Mouse (Mus musculus) liver, embryonic 14.5 days (tissue): Measurements from ENCODE around the gene Npas4. TPM values are rescaled to one million over a fixed set of nuclear protein-coding genes. Genes with fewer than 3 reads are reported as not detected.
"Not testable (repeated sequence)": the region's sequence is repeated elsewhere in the genome, so short reads cannot be mapped to it uniquely, and the experiment has no call there.

Experiments
- ATAC-seq: fragments of 200-750 bp; cut with Nextera tagmentation; 2 replicates; pipeline ENCODE4 v1.8.0; 2017; ENCODE audit warnings: moderate number of reproducible peaks, mild to moderate bottlenecking, moderate library complexity; ENCODE audit not compliant: insufficient read depth
- DNase-seq, 3 experiments: peaks; one replicate each; pipeline ENCODE4 v3.0.0-alpha.2; 2012 to 2013; ENCODE audit warnings: low read depth in 3 of 3, low spot score in 3 of 3
- H3K27ac ChIP-seq: fragments of 300-500 bp; sonication (generic); 2 replicates; pipeline ENCODE4 v1.5.1; 2014; ENCODE audit warnings: moderate library complexity, mild to moderate bottlenecking, control low read depth, inconsistent platforms
- H3K27me3 ChIP-seq: fragments of 300-500 bp; sonication (generic); 2 replicates; pipeline ENCODE4 v1.6.1; 2014; ENCODE audit warnings: mild to moderate bottlenecking, low read length, moderate library complexity; ENCODE audit not compliant: control insufficient read depth, insufficient read depth
- H3K36me3 ChIP-seq: fragments of 300-500 bp; sonication (generic); replicated peaks from 2 replicates; pipeline ENCODE4 v1.6.1; 2014; ENCODE audit warnings: low read depth; ENCODE audit not compliant: control insufficient read depth, insufficient read depth
- H3K4me1 ChIP-seq, 2 experiments: fragments of 200-500 bp in 1 of 2; fragments of 300-500 bp in 1 of 2; sonication (generic) in 1 of 2; replicated peaks; 2 replicates each; pipeline ENCODE4 v1.6.1; 2012 to 2014; ENCODE audit warnings: antibody characterized with exemption in 1 of 2, inconsistent platforms in 1 of 2, low read length in 1 of 2; ENCODE audit not compliant: control insufficient read depth in 2 of 2, insufficient read depth in 2 of 2
- H3K4me2 ChIP-seq: fragments of 300-500 bp; sonication (generic); 2 replicates; pipeline ENCODE4 v1.6.1; 2014; ENCODE audit warnings: low read depth, mild to moderate bottlenecking, control low read depth, moderate library complexity
- H3K4me3 ChIP-seq, 2 experiments: fragments of 200-500 bp in 1 of 2; fragments of 300-500 bp in 1 of 2; sonication (generic) in 1 of 2; 2 replicates each; pipeline ENCODE4 v1.5.1; 2012 to 2014; ENCODE audit warnings: low read depth in 2 of 2, low read length in 2 of 2, mild to moderate bottlenecking in 2 of 2, control low read depth in 1 of 2, inconsistent platforms in 1 of 2, moderate library complexity in 1 of 2; ENCODE audit not compliant: insufficient read depth in 1 of 2
- H3K9ac ChIP-seq: fragments of 300-500 bp; sonication (generic); replicated peaks from 2 replicates; pipeline ENCODE4 v1.6.1; 2014; ENCODE audit warnings: mild to moderate bottlenecking, control low read depth, moderate library complexity
- H3K9me3 ChIP-seq: fragments of 300-500 bp; sonication (generic); 2 replicates; pipeline ENCODE4 v1.6.1; 2016; ENCODE audit warnings: low read length, mixed read lengths; ENCODE audit not compliant: control insufficient read depth
- CTCF ChIP-seq: IDR thresholded peaks from 2 replicates; pipeline ENCODE4 v1.5.1; 2016; ENCODE audit warnings: antibody characterized with exemption, low read depth, control low read depth
- EP300 ChIP-seq: IDR thresholded peaks from 2 replicates; pipeline ENCODE4 v1.6.1; 2016; ENCODE audit warnings: antibody characterized with exemption, low read depth
- WGBS: fragments of 180-500 bp; shearing (Covaris S2); extraction: QIAGEN DNeasy Blood & Tissue Kit; methylation state at CpG from one replicate; pipeline ENCODE4 v1.1.7; 2014; ENCODE audit not compliant: insufficient replicate concordance; 5-methylcytosine and 5-hydroxymethylcytosine counted together
- polyA plus RNA-seq, 2 experiments: library from polyadenylated mRNA; depleted of rRNA in 1 of 2; stranded (reverse) in 1 of 2; unstranded in 1 of 2; fragments of >200 nt; fragmentation: Nextera tagmentation in 1 of 2; extraction: Ambion mirVana in 1 of 2; gene quantifications; 2 replicates each; pipeline versions ENCODE4 v1.2.1 to v1.2.3; 2012 to 2014

The Npas4 gene
- polyA plus RNA-seq, 2 experiments: 0.12 TPM; not detected in 1

DNA sequence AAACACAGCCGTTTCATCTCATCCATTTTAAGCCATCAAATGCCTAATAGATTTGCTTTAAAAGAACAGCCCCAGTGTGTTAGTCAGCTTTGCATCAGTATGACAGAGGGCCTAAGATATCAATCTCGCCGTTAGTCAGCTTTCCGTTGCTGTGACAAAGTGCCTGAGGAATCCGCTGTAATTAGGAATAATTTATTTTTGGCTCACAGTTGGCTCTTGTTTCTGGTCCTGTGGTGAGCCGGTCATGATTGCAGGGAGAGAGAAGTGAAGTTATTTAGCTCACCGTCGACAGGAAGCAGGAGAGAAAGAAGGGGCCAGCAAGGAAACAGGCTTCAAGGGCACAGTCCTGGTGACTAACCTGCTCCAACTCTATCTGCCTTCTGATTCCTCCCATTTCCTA, 23.0 kb upstream of the Npas4 start:
- DNase-seq (no peak), ATAC-seq (no peak)
- no peak for TF ChIP-seq CTCF
- no peak for TF ChIP-seq EP300
- Histone ChIP-seq H3K9me3 (no peaks in the 10 kb centered on the region), H3K36me3 (no peaks in the 10 kb centered on the region), H3K4me3 (no peak overlapping the region), H3K4me1 (no peaks in the 10 kb centered on the region), H3K27me3 (no peaks in the 10 kb centered on the region), H3K27ac (no peak overlapping the region), H3K9ac (no peak overlapping the region), H3K4me2 (no peak overlapping the region)
- WGBS: 34% methylated on average over 8 of the region's 8 CpGs

DNA sequence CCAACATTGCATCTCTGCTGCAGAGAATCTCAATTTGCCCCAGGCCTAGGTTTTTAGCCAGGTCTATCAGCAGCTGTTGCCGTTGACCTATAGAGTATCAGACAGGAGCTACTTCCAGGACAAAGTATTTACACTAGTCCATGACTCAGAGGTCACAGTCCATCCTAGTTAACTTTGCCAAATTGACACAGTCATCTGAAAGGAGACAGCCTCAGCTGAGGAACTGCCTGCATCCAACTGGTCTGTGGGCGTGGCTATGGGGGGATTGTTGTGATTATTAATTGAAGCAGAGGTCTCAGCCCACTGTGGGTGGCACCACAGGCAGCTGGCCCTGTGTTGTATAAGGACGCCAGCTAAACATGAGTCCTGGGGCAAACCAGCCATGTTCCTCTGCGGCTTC, 14.8 kb upstream of the Npas4 start:
- no peak for ATAC-seq

DNA sequence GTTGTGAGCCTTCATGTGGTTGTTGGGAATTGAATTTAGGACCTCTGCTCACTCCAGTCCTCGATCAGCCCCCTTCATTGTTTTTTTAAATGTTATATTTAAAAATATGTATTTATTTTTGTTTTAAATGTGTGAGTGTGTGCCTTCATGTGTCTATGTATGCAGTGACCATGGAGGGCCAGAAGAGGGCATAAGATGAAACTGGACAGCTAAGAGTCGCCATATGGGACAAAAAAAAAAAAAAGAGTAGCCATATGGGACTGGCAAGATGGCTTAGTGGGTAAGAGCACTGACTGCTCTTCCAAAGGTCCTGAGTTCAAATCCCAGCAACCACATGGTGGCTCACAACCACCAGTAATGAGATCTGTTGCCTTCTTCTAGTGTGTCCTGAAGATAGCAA, 13.5 kb upstream of the Npas4 start:
- not testable (repeated sequence) for H3K9me3 ChIP-seq, H3K4me2 ChIP-seq, H3K4me1 ChIP-seq, DNase-seq, ATAC-seq, H3K36me3 ChIP-seq, H3K9ac ChIP-seq, H3K27ac ChIP-seq, H3K27me3 ChIP-seq, H3K4me3 ChIP-seq
- 30% methylated on average over 2 of the region's 2 CpGs for WGBS

More for the DNA sequence above, 14.8 kb upstream of the Npas4 start:
- Histone ChIP-seq H3K27ac (no peak overlapping the region), H3K36me3 (no peaks in the 10 kb centered on the region), H3K9me3 (no peaks in the 10 kb centered on the region), H3K27me3 (no peaks in the 10 kb centered on the region), H3K4me2 (no peak overlapping the region), H3K9ac (no peak overlapping the region), H3K4me3 (no peak overlapping the region), H3K4me1 (no peaks in the 10 kb centered on the region)
- 55% methylated on average over 4 of the region's 4 CpGs for WGBS
- no peak for DNase-seq
- TF ChIP-seq CTCF (no peak), EP300 (no peak)

DNA sequence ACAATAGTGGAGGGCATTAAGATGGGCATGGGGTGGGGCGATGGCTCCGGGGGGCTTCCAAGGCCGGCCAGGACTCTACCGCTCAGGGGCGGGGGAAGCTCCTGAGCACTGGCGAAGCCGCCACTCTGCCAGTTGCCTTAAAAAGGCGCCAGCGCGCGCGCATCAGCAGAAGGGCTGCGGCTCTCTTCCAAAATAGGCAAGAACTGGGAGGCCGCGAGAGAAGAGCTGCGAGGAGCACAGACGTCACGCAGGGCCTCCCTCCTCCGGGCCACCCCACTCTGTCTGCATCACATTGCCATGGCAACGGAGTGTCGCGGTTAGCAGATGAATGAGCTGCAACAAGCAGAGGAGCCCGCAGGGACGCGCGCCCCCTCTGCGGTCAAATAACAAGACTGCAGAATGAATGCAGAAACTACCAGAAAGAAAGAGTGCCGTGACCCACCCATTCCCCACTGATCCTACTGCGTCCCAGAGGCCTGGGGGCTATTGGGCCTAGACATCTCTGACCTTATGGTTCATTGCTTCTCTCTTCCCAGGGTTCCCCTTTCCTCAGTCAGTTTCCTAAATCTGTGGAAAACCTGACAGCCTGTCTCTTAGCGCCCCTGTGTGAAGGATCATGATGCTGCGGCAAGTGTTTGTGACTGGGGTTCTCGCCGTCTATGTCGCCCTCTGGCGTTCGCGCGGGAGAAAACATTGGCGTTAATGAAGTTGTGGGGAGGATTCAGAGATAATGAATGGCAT, 11.7 kb upstream of the Npas4 start:
- H3K27me3 ChIP-seq: no peaks in the 10 kb centered on the region; the same call in 1 of the 2 replicates
- H3K4me2 ChIP-seq: no peak overlapping the region
- TF ChIP-seq CTCF (peak; percentile 88), EP300 (no peak)
- ATAC-seq: no peak
- no peaks in the 10 kb centered on the region for H3K36me3 ChIP-seq
- DNase-seq: peak in 2 of 3 experiments; percentile 32 to 37
- H3K9ac ChIP-seq: no peak overlapping the region
- no peaks in the 10 kb centered on the region for H3K4me1 ChIP-seq
- H3K4me3 ChIP-seq: no peak overlapping the region
- no peak overlapping the region for H3K27ac ChIP-seq
- no peaks in the 10 kb centered on the region for H3K9me3 ChIP-seq
- 3% methylated on average over 39 of the region's 39 CpGs for WGBS

DNA sequence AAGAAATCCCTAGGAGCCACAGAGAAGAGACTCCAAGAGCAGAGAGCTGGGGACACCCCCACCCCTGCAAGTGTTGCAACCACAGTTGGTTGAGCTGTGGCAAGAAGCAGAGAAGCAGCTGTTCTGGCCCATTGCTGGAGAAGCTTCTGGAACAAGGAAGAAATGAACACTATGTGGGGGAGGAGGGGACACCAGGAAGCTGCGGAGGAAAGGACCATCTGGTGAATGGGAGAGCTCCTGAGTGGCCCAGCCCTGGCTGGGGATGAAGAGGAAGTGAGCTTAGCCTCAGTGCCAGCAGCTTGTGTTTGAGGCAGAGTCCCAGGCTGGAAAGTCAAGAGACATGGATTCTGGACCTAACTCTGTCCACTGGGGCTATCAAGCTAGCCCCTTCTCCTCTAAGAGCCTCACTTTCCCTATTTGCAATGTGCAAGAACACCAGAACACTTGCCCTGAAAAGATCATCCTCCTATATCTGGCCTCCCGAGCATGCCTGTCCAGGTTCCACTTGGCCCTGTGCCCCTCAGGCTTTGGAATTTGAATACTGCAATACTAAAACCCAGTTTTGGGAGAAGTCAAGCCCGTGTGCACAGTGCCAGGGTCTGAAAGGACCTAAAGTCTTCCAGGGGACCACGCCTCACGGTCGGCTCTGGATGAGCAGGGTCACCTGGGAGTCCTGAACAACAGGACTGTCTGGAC, 9.5 kb upstream of the Npas4 start:
- no peaks in the 10 kb centered on the region for H3K4me1 ChIP-seq
- H3K9ac ChIP-seq: no peak overlapping the region
- H3K36me3 ChIP-seq: no peaks in the 10 kb centered on the region
- ATAC-seq (no peak), DNase-seq (no peak)
- H3K27ac ChIP-seq: no peak overlapping the region
- no peaks in the 10 kb centered on the region; the same call in 1 of the 2 replicates for H3K27me3 ChIP-seq
- H3K4me3 ChIP-seq: no peak overlapping the region
- no peaks in the 10 kb centered on the region for H3K9me3 ChIP-seq
- no peak overlapping the region for H3K4me2 ChIP-seq
- TF ChIP-seq EP300: no peak
- WGBS: 45% methylated on average over 6 of the region's 6 CpGs
